Mouse (Mus musculus): ENCODE measurements around the gene Nxpe5. TPM values are rescaled to one million over a fixed set of nuclear protein-coding genes. Genes with fewer than 3 reads are reported as not detected.
A peak's percentile ranks its signal among the peaks of the same experiment; 100 is the strongest.

The Nxpe5 gene
- polyA plus RNA-seq, 1 experiment: 0.73 TPM

DNA sequence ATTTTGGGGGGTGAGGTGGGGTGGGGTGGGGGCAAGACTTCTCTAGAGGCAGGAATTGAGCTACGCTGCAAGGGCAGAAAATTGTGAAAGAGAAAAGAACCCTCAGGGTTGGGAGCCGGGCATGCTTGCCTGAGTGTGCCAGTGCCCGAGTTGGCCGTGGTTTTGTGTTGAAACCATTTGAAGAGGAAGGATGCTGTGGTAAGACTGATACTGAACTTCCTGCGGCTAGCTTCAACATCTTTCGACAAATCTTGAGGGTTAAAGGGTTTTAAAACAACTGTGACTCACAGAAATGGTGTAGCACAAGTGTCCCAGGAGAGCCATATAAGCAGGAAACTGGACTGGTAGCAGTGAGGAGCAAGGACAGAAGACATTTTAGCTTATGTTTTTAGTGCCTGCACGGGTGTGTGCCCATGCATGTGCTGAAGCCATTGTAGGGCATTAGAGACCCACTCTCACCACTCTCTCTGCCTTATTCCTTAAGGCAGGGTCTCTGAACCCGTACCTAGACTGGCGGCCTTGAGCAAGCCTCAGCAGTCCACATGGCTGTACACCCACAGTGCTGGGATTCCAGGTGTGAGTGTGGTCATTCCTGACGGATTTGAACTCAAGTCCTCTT is 31.4 kb downstream of the Nxpe5 start:
- TF ChIP-seq POLR2A (IDR thresholded peaks at IDR 0.05; ENCODE audit: control insufficient read depth, extremely low read depth, insufficient read depth, low read length, poor library complexity): no peak
- TF ChIP-seq CTCF (IDR thresholded peaks at IDR 0.05; ENCODE audit: borderline replicate concordance, control insufficient read depth, extremely low read depth, insufficient read depth, low read length, poor library complexity): no peak
- peaks cover 8% of the 10 kb centered on the region; the same call in 1 of the 2 replicates for H3K36me3 ChIP-seq (ENCODE audit: control insufficient read depth, insufficient read depth, low read length)
- H3K27me3 ChIP-seq (ENCODE audit: control insufficient read depth, insufficient read depth, low read length): no peaks in the 10 kb centered on the region
- DNase-seq: no peak
- H3K27ac ChIP-seq (ENCODE audit: control insufficient read depth, insufficient read depth, low read length): peak overlapping the region; percentile 46; the same call in 1 of the 2 replicates
- H3K4me3 ChIP-seq (ENCODE audit: control insufficient read depth, insufficient read depth, low read length): no peak overlapping the region
- 20% methylated on average over 10 of the region's 10 CpGs for WGBS
- peaks cover 18% of the 10 kb centered on the region for H3K4me1 ChIP-seq (replicated peaks; ENCODE audit: control insufficient read depth, insufficient read depth, low read length)

DNA sequence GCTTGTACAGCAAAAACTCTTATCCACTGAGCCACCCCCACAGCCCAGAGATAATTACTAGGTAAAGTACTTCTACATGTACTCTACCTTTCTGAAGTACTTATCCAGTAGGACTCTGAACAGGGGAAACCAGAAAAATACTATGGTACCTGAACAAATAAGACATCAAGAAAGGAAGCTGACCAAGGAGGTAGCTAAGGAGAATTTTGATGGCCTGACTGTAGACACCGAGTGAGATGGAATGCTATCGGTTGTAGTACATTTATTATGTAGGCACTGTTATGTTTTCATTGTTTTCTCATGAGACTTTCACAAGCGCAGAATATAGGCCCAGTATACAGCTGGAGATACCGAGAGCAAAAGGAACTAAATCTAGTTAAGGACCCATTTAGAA is 31.9 kb downstream of the Nxpe5 start:
- H3K36me3 ChIP-seq (ENCODE audit: control insufficient read depth, insufficient read depth, low read length): peaks cover 8% of the 10 kb centered on the region; the same call in 1 of the 2 replicates
- H3K4me1 ChIP-seq (replicated peaks; ENCODE audit: control insufficient read depth, insufficient read depth, low read length): peaks cover 23% of the 10 kb centered on the region
- H3K27me3 ChIP-seq (ENCODE audit: control insufficient read depth, insufficient read depth, low read length): no peaks in the 10 kb centered on the region
- no peak overlapping the region for H3K4me3 ChIP-seq (ENCODE audit: control insufficient read depth, insufficient read depth, low read length)
- 94% methylated on average over 4 of the region's 4 CpGs for WGBS
- H3K27ac ChIP-seq (ENCODE audit: control insufficient read depth, insufficient read depth, low read length): peak overlapping the region; percentile 45; the same call in 1 of the 2 replicates
- TF ChIP-seq POLR2A (IDR thresholded peaks at IDR 0.05; ENCODE audit: control insufficient read depth, extremely low read depth, insufficient read depth, low read length, poor library complexity): no peak
- TF ChIP-seq CTCF (IDR thresholded peaks at IDR 0.05; ENCODE audit: borderline replicate concordance, control insufficient read depth, extremely low read depth, insufficient read depth, low read length, poor library complexity): no peak
- no peak for DNase-seq

- no peak for DNase-seq
- Histone ChIP-seq H3K27me3 (ENCODE audit: control insufficient read depth, insufficient read depth, low read length) (no peaks in the 10 kb centered on the region), H3K4me1 (replicated peaks; ENCODE audit: control insufficient read depth, insufficient read depth, low read length) (peaks cover 28% of the 10 kb centered on the region), H3K4me3 (ENCODE audit: control insufficient read depth, insufficient read depth, low read length) (no peak overlapping the region), H3K36me3 (ENCODE audit: control insufficient read depth, insufficient read depth, low read length) (peaks cover 8% of the 10 kb centered on the region; the same call in 1 of the 2 replicates), H3K27ac (ENCODE audit: control insufficient read depth, insufficient read depth, low read length) (no peak overlapping the region)
- no peak for TF ChIP-seq POLR2A (IDR thresholded peaks at IDR 0.05; ENCODE audit: control insufficient read depth, extremely low read depth, insufficient read depth, low read length, poor library complexity)
- no peak for TF ChIP-seq CTCF (IDR thresholded peaks at IDR 0.05; ENCODE audit: borderline replicate concordance, control insufficient read depth, extremely low read depth, insufficient read depth, low read length, poor library complexity)
- WGBS: 77% methylated on average over 3 of the region's 3 CpGs
Measured at GRCm38 (mm10) chr5:138258078-138258477, 32.4 kb downstream of the Nxpe5 start.

- no peak overlapping the region for H3K27ac ChIP-seq (ENCODE audit: control insufficient read depth, insufficient read depth, low read length)
- 92% methylated on average over 6 of the region's 6 CpGs for WGBS
- TF ChIP-seq CTCF (IDR thresholded peaks at IDR 0.05; ENCODE audit: borderline replicate concordance, control insufficient read depth, extremely low read depth, insufficient read depth, low read length, poor library complexity): no peak
- TF ChIP-seq POLR2A (IDR thresholded peaks at IDR 0.05; ENCODE audit: control insufficient read depth, extremely low read depth, insufficient read depth, low read length, poor library complexity): no peak
Measured at GRCm38 (mm10) chr5:138258542-138258941, 32.8 kb downstream of the Nxpe5 start.

DNA sequence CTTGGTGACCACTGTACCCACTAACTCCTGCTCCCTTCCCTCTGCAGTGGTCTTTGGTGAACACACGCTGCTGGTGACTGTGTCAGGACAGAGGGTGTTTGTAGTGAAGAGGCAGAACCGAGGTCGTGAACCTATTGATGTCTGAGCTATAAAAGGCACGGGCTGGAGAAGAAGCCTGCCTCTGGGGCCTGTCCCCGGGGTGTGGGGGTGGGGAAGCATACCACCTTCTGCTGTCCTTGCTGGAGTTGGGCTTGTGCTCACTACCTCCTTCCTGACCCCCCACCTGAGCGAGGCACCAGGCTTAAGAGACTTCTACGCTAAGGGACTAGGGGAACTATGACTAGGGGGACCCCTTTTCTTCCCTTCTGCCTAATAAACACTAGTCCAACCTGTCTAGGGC is 33.3 kb downstream of the Nxpe5 start:
- no peak for DNase-seq
- peaks cover 8% of the 10 kb centered on the region; the same call in 1 of the 2 replicates for H3K36me3 ChIP-seq (ENCODE audit: control insufficient read depth, insufficient read depth, low read length)
- 85% methylated on average over 7 of the region's 7 CpGs for WGBS
- H3K4me3 ChIP-seq (ENCODE audit: control insufficient read depth, insufficient read depth, low read length): no peak overlapping the region
- no peak overlapping the region for H3K27ac ChIP-seq (ENCODE audit: control insufficient read depth, insufficient read depth, low read length)
- no peaks in the 10 kb centered on the region for H3K27me3 ChIP-seq (ENCODE audit: control insufficient read depth, insufficient read depth, low read length)
- peaks cover 30% of the 10 kb centered on the region for H3K4me1 ChIP-seq (replicated peaks; ENCODE audit: control insufficient read depth, insufficient read depth, low read length)
- TF ChIP-seq POLR2A (IDR thresholded peaks at IDR 0.05; ENCODE audit: control insufficient read depth, extremely low read depth, insufficient read depth, low read length, poor library complexity) (no peak), CTCF (IDR thresholded peaks at IDR 0.05; ENCODE audit: borderline replicate concordance, control insufficient read depth, extremely low read depth, insufficient read depth, low read length, poor library complexity) (no peak)

More at GRCm38 (mm10) chr5:138258542-138258941, 32.8 kb downstream of the Nxpe5 start:
- Histone ChIP-seq H3K36me3 (ENCODE audit: control insufficient read depth, insufficient read depth, low read length) (peaks cover 8% of the 10 kb centered on the region; the same call in 1 of the 2 replicates), H3K4me1 (replicated peaks; ENCODE audit: control insufficient read depth, insufficient read depth, low read length) (peaks cover 30% of the 10 kb centered on the region), H3K27me3 (ENCODE audit: control insufficient read depth, insufficient read depth, low read length) (no peaks in the 10 kb centered on the region), H3K4me3 (ENCODE audit: control insufficient read depth, insufficient read depth, low read length) (no peak overlapping the region)
- no peak for DNase-seq

GRCm38 (mm10) chr5:138260051-138260450 is 34.4 kb downstream of the Nxpe5 start:
- TF ChIP-seq POLR2A (IDR thresholded peaks at IDR 0.05; ENCODE audit: control insufficient read depth, extremely low read depth, insufficient read depth, low read length, poor library complexity) (no peak), CTCF (IDR thresholded peaks at IDR 0.05; ENCODE audit: borderline replicate concordance, control insufficient read depth, extremely low read depth, insufficient read depth, low read length, poor library complexity) (no peak)
- 94% methylated on average over 10 of the region's 10 CpGs for WGBS

More at GRCm38 (mm10) chr5:138260051-138260450, 34.4 kb downstream of the Nxpe5 start:
- peaks cover 8% of the 10 kb centered on the region; the same call in 1 of the 2 replicates for H3K36me3 ChIP-seq (ENCODE audit: control insufficient read depth, insufficient read depth, low read length)
- no peak for DNase-seq
- no peak overlapping the region for H3K4me3 ChIP-seq (ENCODE audit: control insufficient read depth, insufficient read depth, low read length)
- H3K27ac ChIP-seq (ENCODE audit: control insufficient read depth, insufficient read depth, low read length): no peak overlapping the region
- no peaks in the 10 kb centered on the region for H3K27me3 ChIP-seq (ENCODE audit: control insufficient read depth, insufficient read depth, low read length)
- peaks cover 30% of the 10 kb centered on the region for H3K4me1 ChIP-seq (replicated peaks; ENCODE audit: control insufficient read depth, insufficient read depth, low read length)
